Mouse (Mus musculus) embryonic facial prominence, embryonic 13.5 days (tissue): ENCODE results near the gene Lhfpl3. TPM values are rescaled to one million over a fixed set of nuclear protein-coding genes. Genes with fewer than 3 reads are reported as not detected.

Experiments
- microRNA-seq: library from miRNA; unstranded; fragments of <30 nt; microRNA quantifications from one replicate; pipeline ENCODE4, GENCODE M21; 2016
- polyA plus RNA-seq: library from polyadenylated mRNA; unstranded; fragments of >200 nt; fragmentation: Nextera tagmentation; extraction: Ambion mirVana; gene quantifications from 2 replicates; pipeline ENCODE4 v1.2.1, GENCODE M21; 2015

Lhfpl3 gene
- polyA plus RNA-seq, 1 experiment from 2014 or later = 0.87 TPM

Small RNA genes lying within 50 kb of the gene (microRNA-seq; reads per million reads assigned to microRNA genes)
- gene Gm28022 (not detected), gene Gm44363 (not detected)

Other genes with a start within 250 kb of the Lhfpl3 start
- 36.9 and 37.7 TPM in 2 replicates for gene Orc5, start 195.6 kb upstream of the Lhfpl3 start, polyA plus RNA-seq